Mouse (Mus musculus): ENCODE measurements around the gene Coro2b. TPM values are rescaled to one million over a fixed set of nuclear protein-coding genes. Genes with fewer than 3 reads are reported as not detected.

Gene Coro2b
- 28.4 and 34.7 TPM in 2 replicates for polyA plus RNA-seq (2015; fragmentation: Nextera tagmentation; extraction: Ambion mirVana)

DNA sequence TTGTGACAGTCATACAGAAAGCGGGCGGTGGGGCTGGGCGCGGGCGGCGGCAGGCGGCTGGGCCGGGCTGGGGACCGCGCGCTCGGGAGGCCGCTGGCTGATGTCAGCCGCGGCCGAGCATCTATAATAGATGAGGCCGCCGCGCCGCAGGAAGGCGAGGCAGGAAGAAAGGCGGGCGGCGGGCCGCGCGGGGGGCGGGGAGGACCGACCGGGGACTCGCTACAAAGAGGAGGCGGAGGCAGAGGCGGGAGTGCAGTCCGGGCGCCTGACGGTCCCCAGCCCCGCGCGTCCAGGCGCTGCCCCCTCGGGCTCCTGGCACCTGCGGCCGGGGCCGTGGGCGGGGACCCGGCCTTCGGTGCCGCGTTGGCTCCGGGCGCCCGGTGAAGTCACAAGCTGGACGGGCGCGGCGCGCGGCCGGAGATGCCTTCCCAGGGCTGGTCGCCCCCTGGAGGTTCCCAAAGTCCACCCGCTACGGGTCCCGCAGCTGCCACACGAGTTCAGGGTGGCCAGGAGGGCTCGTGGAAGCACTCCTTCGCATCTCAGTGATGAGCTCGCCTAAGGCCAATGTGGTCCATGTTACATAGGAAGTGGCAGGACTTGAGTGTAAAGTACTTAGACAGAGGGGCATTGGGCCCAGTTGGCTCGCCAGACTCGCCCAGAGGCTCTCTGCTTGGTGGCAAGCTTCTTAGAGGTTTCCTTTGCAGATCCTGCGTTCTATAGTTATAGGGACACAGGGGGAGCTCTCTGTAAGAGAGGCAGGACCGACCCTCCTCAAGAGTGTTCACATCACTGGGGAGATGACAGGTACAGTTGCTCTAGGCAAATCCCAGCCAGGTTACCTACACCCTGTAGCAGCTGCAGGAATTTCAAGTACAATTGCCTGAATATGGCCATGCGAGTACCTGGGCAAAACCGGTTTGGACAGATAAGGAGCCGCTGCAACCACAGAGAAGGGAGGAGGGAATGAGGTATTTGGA is at the start of gene Coro2b:
Gene Coro2b, minus strand, starts transcription at position 390 of the 977 bp plus-strand sequence.
- peak within 1 kb of the TSS; percentile 72 for H3K4me2 ChIP-seq (replicated peaks)
- peak within 1 kb of the TSS; percentile 94 for H3K9ac ChIP-seq (replicated peaks)
- H3K4me1 ChIP-seq (replicated peaks) = peaks cover 78% of the 10 kb centered on the region
- H3K9me3 ChIP-seq = no peaks in the 10 kb centered on the region
- H3K27ac ChIP-seq = peak within 1 kb of the TSS; percentile 94
- H3K36me3 ChIP-seq = no peaks in the 10 kb centered on the region
- 2% methylated on average over 70 of the region's 74 CpGs for WGBS
- H3K4me3 ChIP-seq (replicated peaks) = peak within 1 kb of the TSS; percentile 64
- ATAC-seq = peak; percentile 55
- no peaks in the 10 kb centered on the region for H3K27me3 ChIP-seq

DNA sequence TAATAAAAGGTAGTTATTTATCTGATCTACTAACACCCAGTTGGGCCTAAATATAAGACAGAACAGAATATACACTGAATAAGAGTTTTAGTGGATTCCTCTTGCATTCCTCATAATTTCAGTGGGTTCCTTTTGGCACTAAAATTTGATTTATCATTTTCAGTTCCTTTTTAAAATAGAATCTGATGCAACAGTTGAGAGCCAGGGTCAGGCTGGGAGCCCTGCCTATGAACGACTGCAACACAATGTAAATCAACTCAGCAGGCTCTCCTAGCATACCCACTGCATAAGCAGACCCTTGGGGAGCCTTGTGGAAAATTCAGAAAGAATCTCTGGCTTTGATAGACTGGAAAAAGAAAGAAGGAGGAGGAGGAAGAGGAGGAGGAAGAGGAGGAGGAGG is 40.7 kb upstream of the Coro2b start:
- 46% methylated on average over 1 of the region's 1 CpGs for WGBS
- no peak overlapping the region for H3K9ac ChIP-seq (replicated peaks)
- no peak overlapping the region for H3K4me3 ChIP-seq (replicated peaks)
- H3K36me3 ChIP-seq = no peaks in the 10 kb centered on the region
- peaks cover 3% of the 10 kb centered on the region; the same call in 1 of the 2 replicates for H3K9me3 ChIP-seq
- no peak overlapping the region for H3K4me2 ChIP-seq (replicated peaks)
- no peaks in the 10 kb centered on the region for H3K27me3 ChIP-seq
- H3K4me1 ChIP-seq (replicated peaks) = no peaks in the 10 kb centered on the region
- no peak for ATAC-seq
- H3K27ac ChIP-seq = no peak overlapping the region

DNA sequence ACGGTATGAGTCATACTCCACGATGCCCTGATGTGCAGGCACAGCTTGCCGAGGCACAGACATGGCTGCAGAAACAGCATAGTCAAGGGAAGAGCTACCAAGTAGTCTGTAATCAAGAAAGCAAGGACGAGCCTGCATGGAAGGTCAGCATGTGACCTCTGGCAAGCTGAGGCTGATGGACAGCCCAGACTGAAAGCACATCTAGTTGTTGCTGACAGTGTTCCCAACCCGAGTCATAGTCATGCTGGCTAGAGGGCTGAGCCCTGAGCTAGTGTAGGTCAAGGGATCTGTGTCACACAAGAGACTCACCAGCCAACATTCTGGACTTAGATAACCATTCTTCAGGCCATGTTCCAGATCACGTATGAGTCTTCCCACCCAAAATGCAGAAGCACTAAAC is 32.3 kb upstream of the Coro2b start:
- Histone ChIP-seq H3K4me2 (replicated peaks) (no peak overlapping the region), H3K36me3 (no peaks in the 10 kb centered on the region), H3K9me3 (peaks cover 3% of the 10 kb centered on the region; the same call in 1 of the 2 replicates), H3K4me3 (replicated peaks) (no peak overlapping the region), H3K27me3 (no peaks in the 10 kb centered on the region), H3K27ac (no peak overlapping the region), H3K4me1 (replicated peaks) (no peaks in the 10 kb centered on the region), H3K9ac (replicated peaks) (no peak overlapping the region)
- ATAC-seq = no peak
- 88% methylated on average over 6 of the region's 6 CpGs for WGBS

DNA sequence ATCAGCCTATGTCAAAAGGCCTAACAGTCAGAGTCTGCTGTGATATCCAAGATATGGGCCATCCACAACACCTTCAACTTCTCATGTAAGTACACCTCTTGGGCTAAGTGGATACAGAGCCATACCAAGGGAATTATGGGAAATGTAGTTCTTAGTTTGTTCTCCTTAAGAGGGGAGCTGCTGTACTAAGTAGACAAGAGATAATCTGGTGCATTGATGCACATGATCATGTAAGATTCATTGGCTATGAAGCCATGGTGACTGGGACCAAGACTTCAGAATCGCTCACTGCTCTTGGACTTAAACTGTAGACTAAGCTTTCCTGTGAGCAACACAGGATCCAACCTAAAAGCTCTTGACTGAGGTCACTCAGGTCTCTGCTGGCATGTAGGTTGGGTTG is 31.0 kb upstream of the Coro2b start:
- H3K9me3 ChIP-seq = no peaks in the 10 kb centered on the region
- H3K36me3 ChIP-seq = no peaks in the 10 kb centered on the region
- no peak overlapping the region for H3K27ac ChIP-seq
- H3K9ac ChIP-seq (replicated peaks) = no peak overlapping the region
- H3K4me1 ChIP-seq (replicated peaks) = no peaks in the 10 kb centered on the region
- ATAC-seq = no peak
- H3K4me2 ChIP-seq (replicated peaks) = no peak overlapping the region
- no peaks in the 10 kb centered on the region for H3K27me3 ChIP-seq
- H3K4me3 ChIP-seq (replicated peaks) = no peak overlapping the region
- WGBS = 89% methylated on average over 1 of the region's 1 CpGs

DNA sequence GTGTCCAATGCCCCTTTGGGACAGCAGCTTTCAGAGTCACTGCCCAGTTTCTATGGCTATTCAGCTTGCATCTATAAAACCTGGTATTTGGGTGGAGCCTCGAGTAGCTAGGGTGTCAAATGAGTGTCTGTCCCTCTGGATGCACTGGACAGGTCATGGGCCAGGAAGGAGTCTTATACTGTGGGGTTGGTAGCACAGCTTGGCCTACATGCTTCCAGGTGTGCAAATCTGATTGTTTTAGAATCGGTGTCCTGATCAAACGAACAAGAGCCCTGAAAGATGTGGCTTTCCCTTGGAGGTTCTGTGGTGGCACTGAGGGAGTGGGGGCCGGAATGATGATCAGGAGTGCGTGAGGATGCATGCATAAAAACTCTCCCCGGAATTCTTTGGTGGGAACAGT is 25.4 kb upstream of the Coro2b start:
- Histone ChIP-seq H3K27me3 (no peaks in the 10 kb centered on the region), H3K4me3 (replicated peaks) (no peak overlapping the region), H3K9ac (replicated peaks) (no peak overlapping the region), H3K36me3 (no peaks in the 10 kb centered on the region), H3K9me3 (no peaks in the 10 kb centered on the region), H3K4me2 (replicated peaks) (no peak overlapping the region), H3K4me1 (replicated peaks) (no peaks in the 10 kb centered on the region), H3K27ac (no peak overlapping the region)
- no peak for ATAC-seq
- WGBS = 89% methylated on average over 6 of the region's 6 CpGs

DNA sequence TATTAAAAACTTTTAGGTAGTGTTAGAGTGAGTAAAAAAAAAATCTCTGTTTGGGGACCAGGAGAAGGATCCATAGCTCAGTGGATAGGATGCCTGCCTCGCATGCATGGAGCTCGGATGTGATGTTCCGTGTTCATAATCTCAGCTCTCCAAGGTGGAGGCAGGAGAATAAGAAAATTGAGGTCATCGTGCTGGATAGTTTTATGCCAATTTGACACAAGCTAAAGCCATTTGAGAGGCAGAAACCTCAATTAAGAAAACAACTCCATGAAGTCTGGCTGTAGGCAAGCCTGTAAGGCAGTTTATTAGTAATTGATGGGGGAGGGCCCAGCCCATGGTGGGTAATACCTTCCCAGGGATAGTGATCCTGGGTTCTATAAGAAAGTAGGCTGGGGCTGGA is 23.6 kb upstream of the Coro2b start:
- no peaks in the 10 kb centered on the region for H3K36me3 ChIP-seq
- no peak overlapping the region for H3K27ac ChIP-seq
- no peak overlapping the region for H3K4me2 ChIP-seq (replicated peaks)
- 93% methylated on average over 4 of the region's 4 CpGs for WGBS
- no peaks in the 10 kb centered on the region for H3K9me3 ChIP-seq
- no peak overlapping the region for H3K9ac ChIP-seq (replicated peaks)
- no peak overlapping the region for H3K4me3 ChIP-seq (replicated peaks)
- no peaks in the 10 kb centered on the region for H3K27me3 ChIP-seq
- no peak for ATAC-seq
- no peaks in the 10 kb centered on the region for H3K4me1 ChIP-seq (replicated peaks)

DNA sequence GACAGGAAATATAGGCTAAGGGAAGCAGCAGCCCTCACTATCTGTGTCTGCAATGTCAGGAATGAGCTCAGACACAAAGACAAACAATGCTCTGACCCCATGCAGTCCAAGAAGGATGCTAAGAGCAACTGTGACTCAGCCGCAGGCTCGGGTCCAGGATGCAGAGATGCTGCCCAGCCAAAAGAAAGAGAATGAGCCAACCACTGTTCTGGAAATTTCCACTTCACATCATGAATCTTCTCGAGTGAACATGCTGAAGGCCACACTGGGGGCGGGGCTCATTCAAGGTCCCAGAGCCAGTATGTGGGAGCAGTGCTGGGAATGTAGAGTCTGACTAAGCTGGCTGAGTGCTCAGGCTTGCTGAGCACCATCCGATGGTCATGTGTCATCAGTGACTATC is 23.2 kb upstream of the Coro2b start:
- 70% methylated on average over 5 of the region's 5 CpGs for WGBS
- no peaks in the 10 kb centered on the region for H3K36me3 ChIP-seq

DNA sequence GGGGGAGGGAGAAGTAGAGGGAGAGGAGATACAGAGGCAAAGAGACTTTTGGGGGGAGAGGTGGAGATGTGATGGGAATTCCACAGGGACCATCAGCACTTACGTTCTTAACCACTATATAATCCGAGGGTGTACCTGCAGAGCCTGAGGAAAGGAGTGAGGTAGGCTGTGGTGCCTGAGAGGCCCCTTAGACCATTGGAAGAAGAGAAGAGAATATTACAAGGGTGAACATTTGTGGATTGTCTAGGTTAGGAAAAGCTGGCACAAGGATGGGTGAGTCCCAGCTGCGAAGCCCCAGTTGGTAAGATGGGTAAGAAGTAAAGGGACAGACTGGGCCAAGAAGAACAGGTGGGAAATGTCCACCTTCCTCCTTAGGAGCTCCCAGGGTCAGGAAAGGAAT is 22.6 kb upstream of the Coro2b start:
- H3K4me2 ChIP-seq (replicated peaks) = no peak overlapping the region
- no peaks in the 10 kb centered on the region for H3K36me3 ChIP-seq
- no peaks in the 10 kb centered on the region for H3K9me3 ChIP-seq
- no peak overlapping the region for H3K4me3 ChIP-seq (replicated peaks)
- ATAC-seq = no peak
- no peaks in the 10 kb centered on the region for H3K27me3 ChIP-seq
- WGBS = 85% methylated on average over 3 of the region's 3 CpGs
- no peak overlapping the region for H3K27ac ChIP-seq
- H3K9ac ChIP-seq (replicated peaks) = no peak overlapping the region
- H3K4me1 ChIP-seq (replicated peaks) = peaks cover 10% of the 10 kb centered on the region

More for the DNA sequence above, 23.2 kb upstream of the Coro2b start:
- no peak overlapping the region for H3K4me3 ChIP-seq (replicated peaks)
- H3K4me2 ChIP-seq (replicated peaks) = no peak overlapping the region
- H3K27ac ChIP-seq = no peak overlapping the region
- H3K9ac ChIP-seq (replicated peaks) = no peak overlapping the region
- ATAC-seq = no peak
- peaks cover 4% of the 10 kb centered on the region for H3K4me1 ChIP-seq (replicated peaks)
- no peaks in the 10 kb centered on the region for H3K27me3 ChIP-seq
- no peaks in the 10 kb centered on the region for H3K9me3 ChIP-seq

DNA sequence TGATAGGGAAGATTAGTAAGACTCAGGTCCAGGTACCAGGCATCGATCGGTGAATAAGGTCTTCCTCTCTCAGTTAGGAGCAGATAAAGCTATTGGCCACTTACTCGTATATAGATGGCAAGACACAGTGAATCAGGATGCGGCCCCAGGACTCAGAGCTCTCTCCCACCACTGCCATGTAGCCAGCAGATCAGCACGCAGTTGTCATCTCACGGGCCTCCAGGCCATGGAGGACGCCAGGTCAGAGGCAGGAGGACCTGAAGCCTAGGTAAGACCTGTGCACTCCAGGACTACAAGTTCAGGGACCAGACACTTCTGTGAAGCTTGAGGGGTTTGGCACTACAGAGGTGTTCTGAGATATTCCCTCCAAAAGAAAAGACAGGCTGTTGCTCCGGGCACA is 21.2 kb upstream of the Coro2b start:
- H3K27me3 ChIP-seq = no peaks in the 10 kb centered on the region
- H3K4me3 ChIP-seq (replicated peaks) = no peak overlapping the region
- H3K36me3 ChIP-seq = no peaks in the 10 kb centered on the region
- H3K9ac ChIP-seq (replicated peaks) = no peak overlapping the region
- no peak for ATAC-seq
- no peak overlapping the region for H3K4me2 ChIP-seq (replicated peaks)
- WGBS = 92% methylated on average over 8 of the region's 8 CpGs
- peaks cover 20% of the 10 kb centered on the region for H3K4me1 ChIP-seq (replicated peaks)
- no peak overlapping the region for H3K27ac ChIP-seq
- no peaks in the 10 kb centered on the region for H3K9me3 ChIP-seq

DNA sequence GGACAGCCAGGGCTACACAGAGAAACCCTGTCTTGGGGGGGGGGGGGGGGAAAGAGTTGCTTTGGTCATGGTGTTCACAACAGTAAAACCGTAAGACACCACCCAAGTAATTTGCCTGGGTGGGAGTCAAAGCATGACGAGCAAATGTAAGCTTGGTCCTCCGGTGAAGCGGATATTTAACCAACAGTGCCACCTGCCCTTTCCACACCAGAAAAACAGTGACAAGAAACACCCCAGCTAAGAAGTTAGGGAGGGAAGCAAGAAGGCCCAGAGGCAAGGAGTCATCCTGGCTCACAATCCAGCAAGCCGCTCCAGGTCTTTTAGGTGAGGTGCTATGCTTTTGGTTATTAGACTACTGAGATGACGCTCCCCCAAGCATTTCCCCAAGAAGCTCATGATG is 19.9 kb upstream of the Coro2b start:
- H3K36me3 ChIP-seq = no peaks in the 10 kb centered on the region
- no peaks in the 10 kb centered on the region for H3K27me3 ChIP-seq
- no peak overlapping the region for H3K4me3 ChIP-seq (replicated peaks)
- ATAC-seq = no peak
- H3K4me1 ChIP-seq (replicated peaks) = peaks cover 20% of the 10 kb centered on the region
- H3K9ac ChIP-seq (replicated peaks) = no peak overlapping the region
- no peaks in the 10 kb centered on the region for H3K9me3 ChIP-seq
- no peak overlapping the region for H3K4me2 ChIP-seq (replicated peaks)
- WGBS = 95% methylated on average over 6 of the region's 6 CpGs
- no peak overlapping the region for H3K27ac ChIP-seq

DNA sequence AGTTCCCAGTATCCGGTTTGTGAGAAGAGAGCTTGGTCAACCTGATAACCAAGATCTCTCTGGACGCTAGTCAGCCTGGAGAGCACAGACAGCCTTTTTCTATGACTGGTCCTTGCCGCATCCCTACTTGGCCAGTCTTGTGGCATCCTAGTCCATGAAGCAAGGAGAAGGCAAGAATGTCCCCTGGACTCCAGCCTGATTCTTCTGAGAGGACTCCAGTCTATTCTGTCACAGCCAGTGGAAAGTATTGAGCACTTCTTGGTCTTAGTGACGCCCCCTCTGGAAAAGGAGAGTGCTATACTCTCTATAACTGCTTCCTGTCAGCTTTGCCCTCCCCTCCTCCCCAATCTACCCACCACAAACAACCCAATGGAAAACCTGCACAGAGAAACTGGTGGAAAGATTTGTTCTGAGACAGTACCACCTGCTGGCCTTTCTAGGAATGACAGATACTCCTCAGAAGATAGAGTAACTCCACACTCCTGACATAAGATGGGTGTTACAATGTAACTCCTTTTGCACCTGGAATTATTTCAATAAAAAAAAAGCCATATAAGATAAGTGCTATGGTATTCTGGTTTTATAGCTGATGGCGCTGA is 18.5 kb upstream of the Coro2b start:
- peak overlapping the region; percentile 70 for H3K27ac ChIP-seq
- peaks cover 22% of the 10 kb centered on the region for H3K4me1 ChIP-seq (replicated peaks)
- WGBS = 76% methylated on average over 5 of the region's 5 CpGs
- H3K4me2 ChIP-seq (replicated peaks) = no peak overlapping the region
- no peak overlapping the region for H3K9ac ChIP-seq (replicated peaks)
- no peaks in the 10 kb centered on the region for H3K9me3 ChIP-seq
- no peak overlapping the region for H3K4me3 ChIP-seq (replicated peaks)
- no peaks in the 10 kb centered on the region for H3K36me3 ChIP-seq
- no peak for ATAC-seq
- no peaks in the 10 kb centered on the region for H3K27me3 ChIP-seq

DNA sequence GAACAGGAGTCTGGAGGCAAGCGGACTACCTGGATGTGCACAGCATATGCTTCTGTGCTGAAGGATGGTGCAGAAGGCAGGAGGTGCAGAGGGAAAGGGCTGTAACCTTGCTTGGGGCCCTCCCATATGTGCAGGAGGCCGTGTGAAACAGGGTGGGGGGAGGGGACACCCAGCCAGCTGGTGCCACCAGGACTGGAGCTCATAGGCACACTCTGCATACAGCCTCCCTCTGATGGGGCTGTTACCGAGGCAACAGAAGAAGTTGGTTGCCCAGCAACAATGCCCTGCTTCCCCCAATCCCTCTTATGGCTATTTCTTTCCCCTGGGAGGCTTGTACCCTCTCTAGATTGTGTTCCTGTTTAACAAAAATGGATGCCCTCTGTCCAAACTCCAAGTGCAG is 17.8 kb upstream of the Coro2b start:
- no peaks in the 10 kb centered on the region for H3K27me3 ChIP-seq
- peaks cover 23% of the 10 kb centered on the region for H3K4me1 ChIP-seq (replicated peaks)
- no peak overlapping the region for H3K9ac ChIP-seq (replicated peaks)
- 24% methylated on average over 3 of the region's 3 CpGs for WGBS
- no peaks in the 10 kb centered on the region for H3K36me3 ChIP-seq
- 0 out of 2 replicates have a peak overlapping the region, but pooled peaks have one; percentile 11 for H3K4me2 ChIP-seq (replicated peaks)
- ATAC-seq = peak; percentile 90
- no peak overlapping the region for H3K4me3 ChIP-seq (replicated peaks)
- peak overlapping the region; percentile 70 for H3K27ac ChIP-seq
- no peaks in the 10 kb centered on the region for H3K9me3 ChIP-seq

All from midbrain, embryonic 13.5 days (tissue).